In genomic region chr3:95317414-95318080, GRCm38 (mm10) we compare ENCODE assay signal across 8 mouse cellular contexts. TPM values are rescaled to one million over a fixed set of nuclear protein-coding genes. Genes with fewer than 3 reads are reported as not detected.
A peak's percentile ranks its signal among the peaks of the same experiment; 100 is the strongest.
DNase-seq lines count a peak whose midpoint lies in the region; ATAC-seq lines count a peak whose summit lies in the region.
"Had no signal": no experiment of that assay in that cellular context is flagged by ENCODE, and none has a peak within 500 bp of the region (broad histone marks: within the 10 kb centered on the region; RNA-seq: fewer than 3 reads in every experiment).

No protein-coding gene starts in this region.

- peaks cover 35% of the 10 kb centered on the region for H3K36me3 ChIP-seq in embryonic facial prominence, embryonic 15.5 days

- no peak overlapping the region for H3K9ac ChIP-seq in embryonic facial prominence, embryonic 15.5 days

- H3K9me3 ChIP-seq in embryonic facial prominence, embryonic 15.5 days (replicated peaks), result no peaks in the 10 kb centered on the region

- peak overlapping the region; percentile 48 for H3K27ac ChIP-seq in embryonic facial prominence, embryonic 15.5 days (replicated peaks)
- H3K27ac ChIP-seq: macrophage had no signal

- peak overlapping the region; percentile 6; the same call in 1 of the 2 replicates for H3K4me3 ChIP-seq in embryonic facial prominence, embryonic 15.5 days (replicated peaks)

- no peaks in the 10 kb centered on the region for H3K27me3 ChIP-seq in embryonic facial prominence, embryonic 15.5 days

- no peak for ATAC-seq in embryonic facial prominence, embryonic 15.5 days (ENCODE audit: insufficient number of reproducible peaks, low FRiP score, low TSS enrichment, low read depth)

- 15% methylated on average over 12 of the region's 12 CpGs for WGBS in embryonic facial prominence, embryonic 15.5 days

- intact Hi-C loops in heart, postnatal 36 days (cut with DNase I), result loop anchor here (5.0 kb wide), 1 partner anchor 90 kb away; the partner anchor contains the start of gene Cdc42se1

- peak overlapping the region; percentile 33 for H3K4me2 ChIP-seq in embryonic facial prominence, embryonic 15.5 days (replicated peaks)

- peak; percentile 87 for DNase-seq in ES-CJ7 (ENCODE audit: low read depth, low spot score)
- peak; percentile 65 for DNase-seq in adrenal gland, adult 8-10 months
- peak; percentile 37 to 62 for DNase-seq in heart, postnatal 36 days
- DNase-seq in layer of hippocampus, postnatal 10 days (ENCODE audit: low spot score in 2 of 2), result peak; percentile 43 to 63
- DNase-seq in lung, postnatal 14 days, result peak; percentile 69
- DNase-seq in right cerebral cortex, postnatal 14 days, result peak; percentile 61

- H3K4me1 ChIP-seq in embryonic facial prominence, embryonic 15.5 days, result peaks cover 30% of the 10 kb centered on the region

RNA-seq across cellular contexts. Expression of gene Cers2, which starts 3.0 kb away (rescaled TPM):
- total RNA-seq in adrenal gland, adult 8-10 months (2022), result 100 to 1,000 TPM; 211 to 272 (median 241) TPM
- polyA plus RNA-seq in embryonic facial prominence, embryonic 15.5 days (2015; fragmentation: Nextera tagmentation; extraction: Ambion mirVana), result 146 and 153 TPM in 2 replicates
- total RNA-seq in heart, postnatal 36 days (2021), result 10 to 100 TPM; 36.4 to 45.9 TPM
- 10 to 100 TPM; 45.4 to 46.6 TPM for total RNA-seq in layer of hippocampus, postnatal 10 days (2021)

RNA-seq across cellular contexts. Expression of gene Anxa9, which starts 10.6 kb away (rescaled TPM):
- 1 to 10 TPM; 1.9 to 4.2 (median 3.0) TPM for total RNA-seq in adrenal gland, adult 8-10 months (2022)
- polyA plus RNA-seq in embryonic facial prominence, embryonic 15.5 days (2015; fragmentation: Nextera tagmentation; extraction: Ambion mirVana), result 8.8 and 11.6 TPM in 2 replicates
- under 1 TPM; 0.53 to 0.60 TPM for total RNA-seq in heart, postnatal 36 days (2021)
- under 1 TPM; 0.65 to 0.75 TPM for total RNA-seq in layer of hippocampus, postnatal 10 days (2021)

RNA-seq across cellular contexts. Expression of gene Prune1, which starts 35.7 kb away (rescaled TPM):
- 10 to 100 TPM; 26.8 to 34.8 (median 31.7) TPM for total RNA-seq in adrenal gland, adult 8-10 months (2022)
- 26.0 and 26.5 TPM in 2 replicates for polyA plus RNA-seq in embryonic facial prominence, embryonic 15.5 days (2015; fragmentation: Nextera tagmentation; extraction: Ambion mirVana)
- total RNA-seq in heart, postnatal 36 days (2021), result 10 to 100 TPM; 24.1 to 26.6 TPM
- total RNA-seq in layer of hippocampus, postnatal 10 days (2021), result 10 to 100 TPM; 34.9 to 36.3 TPM

RNA-seq across cellular contexts. Expression of gene Mindy1, which starts 36.4 kb away (rescaled TPM):
- total RNA-seq in adrenal gland, adult 8-10 months (2022), result 100 to 1,000 TPM; 127 to 191 (median 150) TPM
- 48.1 and 54.0 TPM in 2 replicates for polyA plus RNA-seq in embryonic facial prominence, embryonic 15.5 days (2015; fragmentation: Nextera tagmentation; extraction: Ambion mirVana)
- 10 to 100 TPM; 26.7 to 26.8 TPM for total RNA-seq in heart, postnatal 36 days (2021)
- total RNA-seq in layer of hippocampus, postnatal 10 days (2021), result 10 to 100 TPM; 26.5 to 27.6 TPM

RNA-seq across cellular contexts. Expression of gene Setdb1, which starts 39.5 kb away (rescaled TPM):
- 10 to 100 TPM; 22.2 to 38.1 (median 27.8) TPM for total RNA-seq in adrenal gland, adult 8-10 months (2022)
- polyA plus RNA-seq in embryonic facial prominence, embryonic 15.5 days (2015; fragmentation: Nextera tagmentation; extraction: Ambion mirVana), result 38.3 and 39.4 TPM in 2 replicates
- 10 to 100 TPM; 12.6 to 13.8 TPM for total RNA-seq in heart, postnatal 36 days (2021)
- total RNA-seq in layer of hippocampus, postnatal 10 days (2021), result 10 to 100 TPM; 46.0 to 47.1 TPM

Comparison
In these comparisons a context has a peak if more than half of its experiments do, and no peak if none do; other contexts are left out.
1. RNA of gene Cers2, which starts 3.0 kb away (total RNA-seq): 211 to 272 TPM in adrenal gland, adult 8-10 months; 45.4 to 46.6 TPM in layer of hippocampus, postnatal 10 days and 36.4 to 45.9 TPM in heart, postnatal 36 days; every median in the first group is over 4 times any median in the second.
2. Peak in every context shown above with its lines, with median percentiles within 50 percentile points of each other: DNase-seq.